Mouse (Mus musculus) spleen, adult 2 months (tissue): Measurements from ENCODE around the gene Tnpo2.

Experiments
- CTCF ChIP-seq: fragments of 200-500 bp; IDR thresholded peaks from 2 replicates; pipeline ENCODE4 v1.5.1; 2011; ENCODE audit warnings: mild to moderate bottlenecking, inconsistent platforms; ENCODE audit not compliant: insufficient read depth, insufficient read length, insufficient replicate concordance; ENCODE audit errors: extremely low read depth
- POLR2A ChIP-seq: fragments of 200-500 bp; IDR thresholded peaks from 2 replicates; pipeline ENCODE4 v1.6.1; 2011; ENCODE audit warnings: low read depth, low read length, inconsistent platforms

DNA sequence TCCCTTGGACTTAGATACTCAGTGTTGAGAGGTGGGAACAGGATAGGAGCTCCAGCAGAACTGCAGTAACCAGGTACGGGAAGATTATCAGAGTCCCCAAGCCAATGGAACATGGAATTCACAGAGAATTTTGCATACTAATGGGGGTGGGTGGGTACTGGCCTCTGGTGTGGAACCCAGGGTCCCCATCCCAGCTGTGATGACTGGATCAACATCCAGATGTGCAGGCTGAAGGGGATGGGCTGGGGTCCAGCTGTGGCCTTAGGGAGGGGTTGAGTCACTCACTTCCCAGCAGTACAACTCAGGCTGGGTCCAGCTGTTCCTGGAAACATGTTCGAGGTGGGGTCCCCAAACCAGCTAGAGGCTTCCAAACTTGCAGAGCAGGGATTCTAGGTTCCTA is 48.8 kb upstream of the Tnpo2 start:
- TF ChIP-seq CTCF, result no peak
- no peak for TF ChIP-seq POLR2A
